Mouse (Mus musculus) ES-CJ7 (cell line): ENCODE results near the gene Mccc1.

ENCODE experiments used
- DNase-seq: peaks from one replicate; pipeline ENCODE4 v3.0.0; 2011; ENCODE audit warnings: low read depth, low spot score

Gene Mccc1

DNA sequence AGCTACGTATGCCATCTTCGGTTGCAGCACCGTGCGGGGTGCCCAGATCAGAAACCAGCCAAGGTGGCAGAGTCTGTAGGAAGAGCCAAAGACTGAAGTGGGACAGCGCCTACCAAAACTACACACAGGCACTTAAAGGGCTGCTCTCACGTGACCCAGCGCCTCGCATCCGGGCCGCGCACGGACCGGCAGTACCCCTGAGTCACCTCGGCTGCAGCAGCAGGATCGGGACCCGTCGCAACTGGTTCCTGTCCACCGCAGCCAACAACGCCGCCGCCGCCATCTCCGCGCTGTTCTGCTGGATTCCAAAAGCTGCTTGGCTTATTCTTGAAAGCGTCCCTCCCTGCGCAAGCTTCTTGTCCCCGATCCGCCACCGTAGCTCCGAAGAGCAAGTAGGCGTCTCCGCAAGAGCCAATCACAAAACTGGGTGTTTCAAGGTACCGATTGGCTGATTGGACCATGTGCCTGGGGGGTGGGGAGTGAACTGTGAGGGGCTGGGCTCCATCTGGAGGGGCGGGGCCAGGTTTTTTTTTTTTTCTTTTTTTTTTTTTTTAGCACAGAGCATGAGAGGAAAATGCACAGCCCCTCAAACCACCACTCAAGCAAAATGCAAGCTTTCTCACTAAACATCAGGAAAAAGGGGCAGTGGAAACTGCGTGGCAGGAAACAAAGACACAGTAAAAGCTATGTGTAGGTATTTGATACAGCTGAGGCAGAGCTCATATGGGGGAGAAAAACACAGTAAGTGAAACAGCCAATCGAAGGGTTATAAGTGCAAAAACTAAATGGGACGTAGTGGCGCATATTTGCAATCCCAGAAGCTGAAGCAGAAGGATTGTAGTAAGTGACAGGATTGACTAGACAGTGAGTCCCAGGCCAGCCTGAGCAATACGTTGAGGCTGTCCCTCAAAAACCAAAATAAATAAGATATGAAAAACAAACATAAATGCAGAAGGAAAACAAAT, at the start of gene Mccc1:
TSS of gene Mccc1 (minus strand) at position 404 of the 965 bp plus-strand sequence.
- DNase-seq = peak; percentile 98

DNA sequence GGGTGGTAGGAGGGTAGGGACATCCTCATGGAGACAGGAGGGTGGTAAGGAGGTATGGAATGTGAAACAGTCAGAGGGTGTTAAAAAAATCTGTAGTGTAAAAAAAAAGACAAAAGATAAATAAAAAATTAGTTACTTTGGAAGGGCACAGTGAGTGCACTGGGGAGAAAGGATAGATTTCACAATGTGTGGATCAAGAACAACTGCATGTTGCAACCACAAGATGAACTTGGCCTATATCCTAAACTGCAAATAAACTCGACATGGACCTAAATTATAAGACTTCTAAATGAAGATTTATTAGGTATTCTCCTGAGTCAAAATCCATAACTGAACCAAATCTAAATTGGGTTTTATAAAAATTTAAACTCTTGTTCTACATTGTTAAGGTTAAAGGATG, 48.6 kb upstream of the Mccc1 start:
- no peak for DNase-seq

DNA sequence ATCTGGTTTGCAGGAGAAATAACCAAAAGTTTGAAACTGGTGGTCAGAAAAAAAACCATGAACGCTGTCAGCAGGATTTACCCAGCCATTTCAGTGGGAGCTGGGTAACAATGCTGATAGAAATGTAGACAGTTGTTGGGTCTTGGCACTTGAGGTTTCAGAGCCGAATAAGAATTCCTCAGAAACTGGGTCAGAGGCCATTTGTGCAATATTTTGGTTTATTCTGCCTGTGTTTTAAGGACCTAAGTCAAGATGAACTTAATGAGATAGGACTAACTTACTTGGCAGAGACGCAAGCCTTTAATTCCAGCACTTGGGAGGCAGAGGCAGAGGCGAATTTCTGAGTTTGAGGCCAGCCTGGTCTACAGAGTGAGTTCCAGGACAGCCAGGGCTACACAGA, 44.6 kb upstream of the Mccc1 start:
- DNase-seq = no peak

DNA sequence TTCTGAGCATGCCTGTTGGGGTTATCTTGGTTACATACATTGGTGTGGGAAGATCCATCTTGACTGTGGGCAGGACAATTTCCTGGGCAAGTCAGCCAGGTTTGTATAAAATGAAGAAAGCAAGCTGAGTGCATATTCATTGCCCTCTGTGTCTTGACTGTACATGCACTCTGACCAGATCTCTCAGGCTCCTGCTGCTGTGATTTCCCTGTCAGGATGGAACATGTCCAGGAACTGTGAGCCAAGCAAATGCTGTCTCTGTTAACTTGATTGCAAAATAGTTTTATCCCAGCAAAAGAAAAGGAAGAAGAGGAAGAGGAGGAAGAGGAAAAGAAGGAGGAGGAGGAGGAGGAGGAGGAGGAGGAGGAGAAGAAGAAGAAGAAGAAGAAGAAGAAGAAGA, 44.0 kb upstream of the Mccc1 start:
- DNase-seq = no peak

DNA sequence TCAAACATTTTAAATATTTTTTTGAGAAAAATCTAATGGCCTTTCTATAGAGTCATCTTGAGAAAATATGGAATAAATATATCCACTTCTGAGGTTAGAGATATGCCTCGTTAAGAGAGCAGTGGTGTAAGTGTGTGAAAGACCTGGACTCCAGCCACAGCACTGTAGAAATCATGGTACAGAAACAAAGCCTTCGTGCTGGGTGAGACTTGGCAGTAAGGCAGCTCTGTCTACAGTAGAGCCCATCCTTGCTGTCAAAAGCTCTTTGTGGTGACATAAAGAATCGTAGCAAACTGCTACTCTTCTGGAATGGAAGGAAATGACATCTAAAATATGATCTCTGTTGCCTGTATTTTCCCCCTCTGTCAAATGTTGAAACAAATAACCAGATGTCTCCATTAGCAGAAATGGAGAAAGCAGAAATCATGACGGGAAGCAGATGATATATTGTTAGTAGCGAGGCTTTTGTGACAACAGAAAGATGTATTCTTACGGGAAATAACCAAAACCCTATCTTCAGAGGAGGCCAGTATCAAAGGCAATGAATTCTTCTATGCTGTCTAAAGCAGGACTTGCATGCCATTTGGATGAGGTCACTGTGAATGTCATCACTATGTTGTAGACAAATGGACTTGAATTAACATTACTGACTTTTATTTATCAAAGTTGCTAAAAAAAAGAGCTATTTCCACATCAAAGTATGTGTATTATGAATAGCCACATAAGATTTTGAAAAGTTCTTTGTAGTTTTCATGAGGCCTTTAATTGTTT, 31.4 kb upstream of the Mccc1 start:
- DNase-seq = no peak

DNA sequence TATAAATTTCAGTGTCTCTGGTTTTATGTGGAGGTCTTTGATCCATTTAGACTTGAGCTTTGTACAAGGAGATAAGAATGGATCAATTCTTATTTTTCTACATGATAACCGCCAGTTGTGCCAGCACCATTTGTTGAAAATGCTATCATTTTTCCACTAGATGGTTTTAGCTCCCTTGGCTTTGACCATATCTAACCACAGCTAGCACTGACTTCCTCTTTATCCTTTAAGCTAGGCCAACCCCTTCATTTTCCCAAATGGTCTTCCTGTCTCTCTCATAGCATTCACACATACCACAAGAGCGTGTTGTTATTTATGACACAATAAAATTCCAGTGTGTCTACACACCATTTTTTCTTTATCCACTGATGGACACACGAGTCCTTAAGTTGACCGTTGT, 29.5 kb upstream of the Mccc1 start:
- DNase-seq = no peak

DNA sequence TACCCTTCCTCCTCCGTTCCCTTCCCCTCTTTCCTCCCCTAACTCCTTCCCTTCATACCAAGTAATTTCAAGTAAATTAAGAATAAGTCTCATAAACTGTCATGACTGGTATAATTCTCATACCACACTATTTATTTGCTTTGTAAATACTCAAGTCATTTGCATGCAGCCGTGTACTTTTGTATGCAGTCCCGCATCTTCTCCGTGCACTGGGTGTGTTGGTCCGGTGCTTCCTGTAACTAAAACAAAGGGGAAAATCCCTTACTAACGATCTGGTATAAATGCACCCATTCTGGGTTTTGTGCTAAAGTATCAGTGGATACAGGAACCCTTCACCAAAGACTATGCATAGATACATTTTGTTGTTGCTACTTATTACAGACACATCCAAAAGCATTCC, 25.3 kb upstream of the Mccc1 start:
- no peak for DNase-seq

DNA sequence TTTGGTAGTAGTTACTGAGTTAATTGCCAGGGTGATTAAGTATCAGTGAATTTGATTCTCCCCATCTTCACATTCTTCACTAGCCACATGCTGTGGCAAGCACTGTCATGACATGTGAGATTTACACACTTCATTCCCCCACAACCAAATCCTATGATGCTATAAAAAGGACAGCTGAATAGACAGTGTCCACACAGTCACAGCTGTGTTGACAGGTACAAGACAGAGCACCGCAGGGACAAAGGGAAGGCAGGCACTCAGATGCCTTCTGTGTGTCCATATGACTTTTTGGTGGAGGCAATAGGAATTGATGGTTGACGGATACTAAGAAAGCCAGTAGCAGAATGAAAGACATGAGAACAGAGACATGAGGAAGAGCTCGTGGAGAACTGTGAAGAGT, 10.8 kb upstream of the Mccc1 start:
- DNase-seq = no peak

DNA sequence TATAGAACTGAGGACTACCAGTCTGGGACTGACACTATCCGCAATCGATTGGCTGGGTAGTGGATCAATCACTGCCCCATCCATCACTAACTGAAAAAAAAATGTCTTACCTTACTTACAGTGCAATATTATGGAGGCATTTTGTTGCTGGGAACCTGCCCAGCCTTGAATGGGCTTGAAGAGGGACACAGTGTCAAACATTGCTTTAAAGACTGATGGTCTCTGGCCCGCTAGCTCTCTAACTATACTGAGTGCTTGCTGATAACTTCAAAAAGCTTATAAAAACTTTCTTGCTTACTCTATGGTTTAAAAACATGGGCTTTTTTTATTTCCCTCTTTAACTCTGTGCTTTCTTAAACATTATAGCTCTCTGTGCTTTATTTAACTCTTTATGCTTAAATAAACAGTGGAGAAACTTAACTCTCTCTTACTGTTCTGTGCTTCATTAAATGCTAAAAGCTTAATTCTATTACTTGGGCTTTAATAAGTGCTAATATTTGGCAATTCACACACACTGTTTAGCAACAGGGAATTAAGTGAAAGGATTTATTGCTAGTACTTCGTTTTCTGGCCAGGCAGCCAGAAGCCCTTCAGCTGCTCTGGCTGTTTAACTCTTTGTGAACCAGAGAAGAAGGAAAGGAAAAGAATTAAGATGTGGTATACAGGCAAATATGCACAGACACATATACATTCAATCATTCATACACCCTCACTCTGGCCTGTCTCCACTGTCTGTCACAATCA, 8.1 kb upstream of the Mccc1 start:
- DNase-seq = no peak

DNA sequence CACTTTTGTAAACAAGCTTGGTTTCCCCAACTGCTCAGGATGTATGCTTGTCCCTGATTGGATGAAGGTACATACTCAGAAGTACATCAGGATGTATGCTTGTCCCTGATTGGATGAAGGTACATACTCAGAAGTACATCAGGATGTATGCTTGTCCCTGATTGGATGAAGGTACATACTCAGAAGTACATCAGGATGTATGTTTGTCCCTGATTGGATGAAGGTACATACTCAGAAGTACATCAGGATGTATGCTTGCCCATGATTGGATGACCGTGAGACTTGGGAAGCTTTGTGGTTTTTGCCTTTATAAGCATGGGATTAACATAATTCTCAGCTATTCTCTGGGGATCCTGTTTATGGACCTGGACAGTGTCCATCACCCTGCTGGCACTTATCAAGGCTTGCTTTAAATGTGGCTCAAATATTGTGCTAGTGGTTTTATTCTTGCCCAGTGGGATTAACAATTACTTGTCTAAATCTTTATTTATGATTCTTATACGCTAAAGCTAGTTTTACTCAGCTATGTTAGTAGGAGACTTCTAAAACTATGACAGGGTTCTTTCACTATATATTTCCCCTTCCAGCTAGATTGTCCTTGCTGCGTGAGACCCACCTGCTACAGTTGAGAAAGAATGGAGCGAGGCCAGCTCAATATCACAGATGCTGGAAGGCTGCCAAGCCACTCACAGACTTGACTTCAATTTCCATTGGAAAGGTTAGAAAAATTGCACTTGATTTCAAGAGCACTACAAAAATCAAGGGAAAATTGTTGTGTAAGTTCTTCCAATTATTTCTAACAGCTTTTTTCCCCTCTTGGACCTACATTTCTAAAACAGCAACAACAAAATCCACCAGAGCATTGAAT, 3.8 kb upstream of the Mccc1 start:
- DNase-seq = no peak

DNA sequence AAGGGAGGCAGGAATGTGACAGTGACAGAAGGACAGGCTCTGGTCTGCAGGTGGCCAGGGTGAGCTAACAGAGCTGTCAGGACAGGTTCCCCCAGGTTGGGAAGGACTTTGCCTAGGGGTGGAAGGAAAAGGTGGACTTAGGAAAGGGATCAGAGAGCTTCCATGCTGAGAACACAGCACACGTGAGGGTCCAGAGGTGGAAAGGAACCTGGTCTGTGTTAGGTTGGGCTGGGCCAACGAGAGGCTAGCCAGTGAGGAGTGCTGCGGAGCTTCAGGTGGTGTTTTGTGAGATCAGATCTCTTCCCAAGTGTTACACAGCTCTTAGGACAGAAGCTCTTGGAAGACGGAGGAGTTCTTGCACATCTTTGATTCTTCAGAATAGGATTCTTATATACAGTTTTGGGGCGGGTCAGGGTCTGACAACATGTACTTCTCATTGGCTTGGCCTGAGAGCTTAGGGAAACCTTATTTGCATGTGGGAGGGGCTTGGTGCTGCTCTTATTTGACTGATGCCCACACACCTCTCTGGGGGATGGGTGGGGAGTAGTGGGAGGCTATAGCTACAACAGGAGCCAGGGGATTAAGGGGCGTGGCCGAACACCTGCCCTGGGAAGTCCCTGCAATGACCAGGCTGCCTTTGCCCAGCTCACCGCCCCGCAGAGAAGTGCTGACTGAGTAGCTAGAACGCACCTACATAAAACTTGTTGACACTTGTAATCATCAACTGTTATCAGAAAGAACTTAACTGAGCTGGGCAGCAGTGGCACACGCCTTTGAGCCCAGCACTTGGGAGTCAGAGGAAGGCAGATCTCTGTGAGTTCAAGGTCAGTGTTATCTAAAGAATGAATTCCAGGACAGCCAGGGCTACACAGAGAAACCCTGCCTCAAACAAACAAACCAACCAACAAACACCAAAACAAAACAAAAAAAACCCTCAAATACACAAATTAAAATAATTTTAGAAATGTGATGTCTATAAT, 5.6 kb downstream of the Mccc1 start:
- DNase-seq = peak; percentile 17

DNA sequence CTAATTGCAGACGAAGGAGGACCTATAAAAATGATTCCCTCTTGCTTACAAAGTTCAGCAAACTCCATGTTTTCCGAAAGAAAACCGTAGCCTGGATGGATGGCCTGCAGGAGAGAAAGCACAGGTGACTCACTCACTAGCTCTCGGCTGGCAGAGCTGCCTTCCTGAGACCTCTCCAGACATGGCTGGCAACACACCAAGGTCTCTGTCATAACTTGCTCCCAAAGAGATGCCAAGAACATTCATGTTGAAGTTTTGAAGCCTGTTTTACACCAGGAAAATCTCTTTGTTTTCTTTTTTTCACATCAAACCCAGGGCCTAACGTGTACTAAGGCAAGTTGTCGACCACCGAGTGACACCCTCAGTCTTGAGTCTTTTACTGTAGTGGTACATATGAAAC, 9.8 kb downstream of the Mccc1 start:
- DNase-seq = no peak

DNA sequence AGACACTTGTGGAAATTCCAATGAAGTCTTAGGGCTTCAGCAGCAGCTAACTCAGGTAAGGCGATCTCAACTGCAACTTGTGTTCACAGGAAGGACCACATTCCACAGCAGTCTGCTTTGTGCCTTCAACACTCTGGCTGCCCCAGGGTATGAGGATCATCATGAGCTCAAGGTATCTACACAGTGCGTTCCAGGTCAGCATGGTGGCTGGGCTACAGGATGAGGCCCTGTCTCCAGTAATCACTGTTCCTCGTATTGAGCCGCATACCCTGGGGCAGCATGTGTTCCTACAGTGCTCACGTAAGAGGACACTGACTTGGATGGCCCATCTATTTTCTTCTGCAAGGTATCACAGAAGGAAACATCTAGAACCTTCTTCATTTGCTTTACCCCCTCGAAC, 12.4 kb downstream of the Mccc1 start:
- no peak for DNase-seq

DNA sequence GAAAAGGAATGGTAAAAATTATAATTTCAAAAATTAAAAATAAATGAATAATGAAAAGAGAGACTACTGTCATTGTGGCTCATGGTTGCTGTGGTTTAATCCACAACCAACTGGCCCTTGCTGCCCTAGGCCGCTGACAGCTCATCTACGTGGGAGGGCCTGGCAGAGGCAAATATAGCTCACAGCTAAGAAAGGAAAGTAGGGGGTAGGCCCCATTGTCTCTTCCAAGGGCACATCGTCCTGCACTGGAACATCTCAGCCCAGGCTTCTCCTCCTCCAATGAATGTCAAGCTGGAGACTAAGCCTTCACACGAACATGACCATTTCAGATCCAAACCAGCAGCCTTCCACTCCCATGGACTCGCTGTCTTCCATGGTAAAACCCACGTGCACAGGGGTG, 14.2 kb downstream of the Mccc1 start:
- DNase-seq = no peak

DNA sequence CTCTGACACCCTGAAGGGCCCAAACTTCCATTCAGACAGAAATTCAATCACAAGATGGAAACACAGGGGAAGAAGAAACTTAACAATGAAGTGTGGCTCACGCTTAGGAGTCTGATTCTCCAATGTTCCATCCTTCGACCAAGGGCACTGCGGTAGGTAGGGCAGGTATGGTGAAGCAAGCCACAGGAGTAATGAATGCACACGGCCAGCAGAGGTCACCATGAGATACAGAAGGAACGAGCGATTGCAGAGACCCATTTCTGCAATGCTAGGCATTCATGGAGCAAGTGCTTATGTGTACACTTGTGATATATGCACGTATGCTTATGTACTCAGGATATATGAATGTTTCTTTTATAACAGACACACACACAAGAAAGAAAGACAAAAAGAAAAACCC, 26.9 kb downstream of the Mccc1 start:
- DNase-seq = peak; percentile 82

DNA sequence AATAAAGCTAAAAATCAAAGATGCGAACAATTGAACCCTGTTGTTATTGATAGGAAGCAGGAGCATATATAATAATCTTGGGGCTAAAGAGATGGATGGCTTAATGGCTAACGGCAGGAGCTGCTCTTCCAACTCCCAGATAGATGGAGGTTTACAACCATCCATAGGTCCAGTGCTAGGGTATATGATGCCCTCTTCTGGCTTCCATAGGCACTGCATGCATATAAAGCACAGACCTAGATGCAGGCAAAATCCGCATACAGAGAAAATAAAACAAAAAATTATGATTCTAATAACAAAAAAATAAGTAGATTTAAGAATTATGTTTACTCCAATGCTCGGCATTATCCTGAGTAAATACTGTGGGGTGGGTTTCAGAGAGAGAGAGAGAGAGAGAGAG, 27.5 kb downstream of the Mccc1 start:
- DNase-seq = peak; percentile 62

DNA sequence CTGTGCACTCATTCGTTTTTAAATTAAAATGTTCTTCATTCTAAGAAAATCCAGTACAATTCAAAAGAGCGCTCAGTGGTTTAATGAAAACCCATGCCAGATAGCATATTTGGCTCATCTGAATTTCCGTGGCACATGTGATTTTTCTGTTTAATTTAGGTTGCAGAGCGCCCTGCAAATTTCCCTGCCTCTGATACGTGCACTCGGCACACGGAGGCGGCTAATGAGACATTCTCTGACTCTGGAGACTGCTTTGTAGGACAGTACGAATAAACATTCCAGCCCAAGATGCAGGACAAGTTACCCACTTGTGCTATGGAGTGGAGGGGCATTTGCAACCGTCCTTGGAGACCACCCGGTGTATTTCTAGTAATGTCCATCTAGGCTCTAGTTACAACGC, 29.3 kb downstream of the Mccc1 start:
- no peak for DNase-seq

DNA sequence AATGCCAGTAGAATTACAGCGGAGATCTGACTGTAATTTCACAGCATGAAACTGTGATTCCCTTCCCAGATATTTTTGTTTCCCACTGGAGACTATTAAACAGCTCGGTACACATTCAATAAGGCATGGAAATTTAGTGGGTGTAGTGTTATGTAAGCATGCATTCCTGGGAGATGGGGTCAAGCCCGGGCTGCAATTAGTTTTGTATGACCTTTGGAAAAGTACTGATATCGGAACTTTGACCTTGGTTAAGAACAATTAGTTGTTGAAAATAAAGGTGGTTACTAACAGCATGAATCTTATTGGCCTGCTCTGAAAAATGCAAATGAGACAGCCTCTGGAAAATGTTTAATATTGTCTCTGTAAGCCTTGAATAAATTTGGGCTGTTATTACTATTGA, 30.0 kb downstream of the Mccc1 start:
- DNase-seq = no peak

DNA sequence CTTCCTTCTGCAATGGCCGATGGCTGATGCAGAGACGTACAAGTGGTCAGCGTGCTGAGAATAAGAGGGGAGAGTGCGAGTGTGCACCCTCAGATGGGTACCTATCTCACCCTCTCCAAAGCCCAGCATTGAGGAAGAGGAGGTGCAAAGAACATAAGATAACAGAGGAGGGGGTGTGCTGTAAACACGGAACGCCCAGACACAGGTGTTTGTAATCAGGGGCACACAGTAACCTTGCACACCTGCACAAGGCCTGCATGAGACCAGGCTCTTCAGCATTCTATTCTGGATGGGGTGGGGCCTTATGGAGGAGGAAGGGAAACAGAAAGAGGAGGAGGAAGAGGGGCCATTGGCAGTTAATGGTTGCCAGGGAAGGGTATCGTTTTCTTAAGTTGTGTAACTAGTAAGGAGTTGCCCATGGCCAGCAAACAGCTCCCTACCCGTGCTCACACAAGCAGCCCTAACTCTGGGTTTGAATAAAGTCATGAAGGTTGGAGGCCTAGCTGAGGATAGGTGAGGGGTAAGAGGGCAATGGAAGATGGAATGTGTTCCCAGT, 33.0 kb downstream of the Mccc1 start:
- DNase-seq = no peak

DNA sequence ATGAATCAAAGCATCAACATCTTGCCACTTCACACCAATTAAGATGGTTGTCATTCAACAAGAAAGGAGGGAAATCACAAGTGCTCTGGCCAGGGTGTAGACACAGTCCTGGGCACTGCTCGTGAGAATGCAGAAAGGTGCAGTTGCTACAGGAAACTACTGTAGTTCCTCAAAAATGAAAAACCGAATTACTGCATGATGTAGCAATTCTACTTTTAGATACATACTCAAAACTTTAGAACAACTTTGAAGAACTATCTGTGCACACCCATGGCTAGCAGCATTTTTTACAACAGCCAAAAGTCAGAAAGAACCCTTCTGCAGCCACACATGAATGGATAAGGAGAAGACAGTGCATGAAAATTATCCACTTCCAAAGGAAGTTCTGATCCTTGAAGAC, 34.0 kb downstream of the Mccc1 start:
- DNase-seq = no peak
